Mouse (Mus musculus): Measurements from ENCODE around the gene Gm9964. TPM values are rescaled to one million over a fixed set of nuclear protein-coding genes. Genes with fewer than 3 reads are reported as not detected.
A peak's percentile ranks its signal among the peaks of the same experiment; 100 is the strongest.

The Gm9964 gene
- polyA plus RNA-seq, 1 experiment from 2014 or later: not detected

DNA sequence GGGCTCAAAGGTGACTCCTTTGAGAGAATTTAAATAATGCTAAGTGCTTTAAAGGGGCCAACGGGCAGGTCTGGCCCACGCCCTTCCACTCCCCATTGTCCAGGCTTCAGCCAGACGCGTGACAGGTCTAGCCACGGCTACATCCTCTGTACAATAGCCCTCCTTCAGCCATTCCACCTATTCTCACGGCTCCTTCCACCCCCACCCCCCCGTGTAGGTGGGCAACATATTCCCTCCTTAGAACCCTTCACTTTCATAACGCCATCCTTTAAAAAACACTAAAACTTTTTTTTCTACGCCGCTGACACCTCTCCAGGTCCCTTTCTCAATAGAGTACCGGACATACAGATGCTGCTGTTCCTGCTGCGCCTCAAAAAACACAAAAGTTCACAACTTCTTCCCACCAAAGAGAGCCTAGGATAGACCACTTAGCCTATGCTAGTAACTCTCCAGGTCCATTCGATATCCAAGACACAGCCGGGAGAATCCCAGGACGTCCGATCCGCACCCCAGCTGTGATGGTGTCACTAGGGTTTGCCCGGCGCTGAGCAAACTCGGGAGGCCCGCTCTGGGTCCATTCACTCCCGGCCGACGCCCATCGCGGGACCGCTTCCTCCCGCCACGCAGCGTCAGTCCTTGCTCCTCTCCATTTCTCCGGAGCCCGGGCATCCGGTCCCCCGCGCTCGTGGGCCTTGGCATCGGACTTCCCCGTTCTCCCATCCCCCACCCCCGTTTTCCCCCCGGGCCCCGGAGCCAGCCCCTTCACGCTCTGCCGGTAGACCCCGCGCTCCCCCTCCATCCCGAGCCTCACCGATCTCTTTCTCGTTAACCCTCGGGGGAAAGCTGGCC is 42.9 kb downstream of the Gm9964 start:
- H3K4me1 ChIP-seq (replicated peaks): peaks cover 20% of the 10 kb centered on the region
- H3K9me3 ChIP-seq (replicated peaks): no peaks in the 10 kb centered on the region
- peak overlapping the region; percentile 96 for H3K9ac ChIP-seq
- peak; percentile 73 for ATAC-seq (ENCODE audit: insufficient number of reproducible peaks, low FRiP score)
- H3K27ac ChIP-seq (ENCODE audit: poor library complexity, severe bottlenecking): peak overlapping the region; percentile 99
- H3K36me3 ChIP-seq: peaks cover 25% of the 10 kb centered on the region
- H3K4me3 ChIP-seq: peak overlapping the region; percentile 93
- peak overlapping the region; percentile 80 for H3K4me2 ChIP-seq
- no peaks in the 10 kb centered on the region for H3K27me3 ChIP-seq (replicated peaks)
- WGBS: under 1% methylated on average over 49 of the region's 49 CpGs

DNA sequence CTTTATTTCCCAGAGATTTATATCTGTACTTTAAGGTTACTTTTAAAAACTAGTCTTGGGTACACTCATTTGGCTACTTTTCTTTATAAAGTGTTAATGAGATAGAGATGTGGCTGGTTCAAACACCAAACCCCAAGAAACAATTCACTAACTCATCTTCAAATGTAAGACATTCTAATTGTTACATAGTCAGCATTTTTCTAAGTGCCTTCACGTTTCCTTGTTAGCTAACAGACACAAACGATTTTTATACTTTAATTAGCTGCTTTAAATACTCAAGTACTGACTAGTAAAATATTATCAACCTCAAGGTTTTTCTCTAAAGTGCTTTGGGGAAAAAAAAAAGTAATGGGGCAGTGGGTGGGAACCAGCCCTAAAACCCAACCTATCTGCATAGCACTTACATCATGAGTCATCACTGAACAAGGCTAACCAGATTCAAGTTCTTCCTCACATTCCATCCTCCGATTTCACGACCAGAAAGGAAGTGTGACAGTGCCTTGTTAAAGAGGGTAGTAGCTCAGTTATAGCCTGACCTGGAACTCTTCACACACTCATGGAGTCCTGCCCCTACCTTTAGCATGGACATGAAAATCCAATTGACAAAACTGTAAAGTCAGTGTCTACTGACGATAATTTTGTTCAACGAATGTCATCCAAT is 43.7 kb downstream of the Gm9964 start:
- Histone ChIP-seq H3K27me3 (replicated peaks) (no peaks in the 10 kb centered on the region), H3K36me3 (peaks cover 30% of the 10 kb centered on the region), H3K4me1 (replicated peaks) (peaks cover 20% of the 10 kb centered on the region), H3K27ac (ENCODE audit: poor library complexity, severe bottlenecking) (peak overlapping the region; percentile 99), H3K4me3 (peak overlapping the region; percentile 93), H3K9me3 (replicated peaks) (no peaks in the 10 kb centered on the region), H3K9ac (peak overlapping the region; percentile 96), H3K4me2 (peak overlapping the region; percentile 80)
- WGBS: 17% methylated on average over 6 of the region's 6 CpGs
- ATAC-seq (ENCODE audit: insufficient number of reproducible peaks, low FRiP score): no peak

Other genes with a start within 250 kb of the Gm9964 start
- gene Ksr1, start 150.5 kb downstream of the Gm9964 start, polyA plus RNA-seq (2016; fragmentation: Nextera tagmentation; extraction: Ambion mirVana): 3.3 and 3.5 TPM in 2 replicates
- 222 and 233 TPM in 2 replicates for gene Wsb1, start 42.2 kb downstream of the Gm9964 start, polyA plus RNA-seq (2016; fragmentation: Nextera tagmentation; extraction: Ambion mirVana)
- gene Nf1, start 42.8 kb upstream of the Gm9964 start, polyA plus RNA-seq (2016; fragmentation: Nextera tagmentation; extraction: Ambion mirVana): 5.6 and 6.6 TPM in 2 replicates
- 0.08 TPM in 2 replicates for gene Omg, start 207.2 kb upstream of the Gm9964 start, polyA plus RNA-seq (2016; fragmentation: Nextera tagmentation; extraction: Ambion mirVana)
- gene Evi2b, start 226.9 kb upstream of the Gm9964 start, polyA plus RNA-seq (2016; fragmentation: Nextera tagmentation; extraction: Ambion mirVana): 0.36 TPM in 1 of 2 replicates, not detected in the other
- gene Evi2, start 233.7 kb upstream of the Gm9964 start, polyA plus RNA-seq (2016; fragmentation: Nextera tagmentation; extraction: Ambion mirVana): 0.55 and 0.64 TPM in 2 replicates
- gene Evi2a, start 233.7 kb upstream of the Gm9964 start, polyA plus RNA-seq (2016; fragmentation: Nextera tagmentation; extraction: Ambion mirVana): 1.1 and 1.7 TPM in 2 replicates

Measured in heart, embryonic 12.5 days (tissue).